Mouse (Mus musculus) layer of hippocampus, adult 9-10 months (tissue): ENCODE results near the gene Gm13078.

ENCODE experiments used
- DNase-seq: peaks from one replicate; pipeline ENCODE4 v3.0.0; 2022; ENCODE audit warnings: low spot score

The Gm13078 gene

DNA sequence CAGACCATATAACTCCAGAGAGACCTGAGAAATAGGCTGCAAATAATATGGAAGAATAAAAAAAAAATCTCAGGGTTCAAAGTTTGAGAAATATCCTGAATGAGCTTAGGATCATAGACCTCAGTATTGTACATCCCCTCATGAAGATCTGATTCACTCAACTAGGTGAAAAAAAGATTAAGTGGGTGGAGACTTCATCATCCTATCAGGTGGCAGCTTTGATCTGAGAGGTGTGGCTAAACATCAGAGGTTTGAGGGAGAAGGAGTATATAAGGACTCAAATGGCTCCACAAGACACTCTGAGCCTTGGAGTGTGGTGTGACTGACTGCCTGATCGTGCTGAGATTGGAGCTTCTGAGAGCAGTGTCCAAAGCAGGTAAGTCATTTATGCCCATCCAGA, at the start of gene Gm13078:
Gene Gm13078 (plus strand): TSS at position 301 of the 400 bp plus-strand sequence.
- no peak for DNase-seq

GRCm38 (mm10) chr4:143702611-143703010, 16.6 kb upstream of the Gm13078 start, which contains the start of gene Gm13089:
Gene Gm13089, minus strand, starts transcription at chr4:143702711.
- no peak for DNase-seq
